Mouse (Mus musculus) neutrophil, adult 65 days (primary cell): ENCODE data around the gene Mdga1. TPM values are rescaled to one million over a fixed set of nuclear protein-coding genes. Genes with fewer than 3 reads are reported as not detected.

Experiments
- total RNA-seq: library from RNA; stranded (reverse); gene quantifications from 2 replicates; pipeline ENCODE4 v1.2.4, GENCODE M21; 2023

Mdga1 gene
- total RNA-seq: 0.52 and 0.63 TPM in 2 replicates

GRCm38 (mm10) chr17:29970037-29970555 is at the start of gene Mdga1:
Mdga1 (minus strand) TSS chr17:29970087.

GRCm38 (mm10) chr17:30004203-30005102 is 34.6 kb upstream of the Mdga1 start, which contains the start of gene Zfand3:
Zfand3 (plus strand) TSS chr17:30004733.

Other genes with a start within 250 kb of the Mdga1 start
- gene Zfand3, start 34.6 kb upstream of the Mdga1 start, total RNA-seq: 119 and 138 TPM in 2 replicates